11 mouse cellular contexts compared by ENCODE assay signal in the genomic region with DNA sequence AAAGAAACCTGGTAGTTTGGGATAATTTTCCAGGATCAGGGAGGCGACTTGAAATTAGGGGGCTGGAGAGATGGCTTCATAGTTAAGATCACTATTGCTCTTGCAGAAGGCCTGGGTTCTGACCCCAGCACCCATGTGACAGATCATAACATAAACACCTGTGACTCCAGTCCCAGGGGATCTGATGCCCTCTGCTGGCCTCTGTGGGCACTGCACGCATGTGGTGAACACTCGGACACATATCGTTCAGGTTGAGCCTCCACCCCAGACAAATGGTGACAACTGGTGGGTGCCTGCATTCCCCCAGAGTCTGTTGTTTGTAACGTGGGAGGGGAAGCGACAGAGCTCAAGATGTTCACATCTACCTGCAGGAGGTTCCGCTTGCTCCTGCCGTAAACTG. TPM values are rescaled to one million over a fixed set of nuclear protein-coding genes. Genes with fewer than 3 reads are reported as not detected.
DNase-seq lines count a peak whose midpoint lies in the region; ATAC-seq and TF ChIP-seq lines count a peak whose summit lies in the region.
"Had no signal": no experiment of that assay in that cellular context is flagged by ENCODE, and none has a peak within 500 bp of the region (broad histone marks: within the 10 kb centered on the region; RNA-seq: fewer than 3 reads in every experiment).

No protein-coding gene starts in this region.

- ATAC-seq in liver, embryonic 11.5 days (replicated peaks; ENCODE audit: low FRiP score) = no peak
- ATAC-seq in megakaryocyte progenitor cell, adult 5-6 weeks (replicated peaks; ENCODE audit: poor library complexity) = no peak

- no peak overlapping the region for H3K9ac ChIP-seq in liver, adult 2 months (ENCODE audit: low read depth, low read length)
- H3K9ac ChIP-seq in liver, embryonic 11.5 days (ENCODE audit: low read depth, low read length) = no peak overlapping the region
- H3K9ac ChIP-seq: hindbrain, embryonic 12.5 days had no signal

- no peaks in the 10 kb centered on the region; the same call in 1 of the 2 replicates for H3K79me2 ChIP-seq in liver, adult 2 months (ENCODE audit: control insufficient read depth, insufficient read depth, low read length)

- H3K36me3 ChIP-seq in liver, adult 2 months (ENCODE audit: control insufficient read depth, insufficient read depth, low read length) = no peaks in the 10 kb centered on the region
- peaks cover 15% of the 10 kb centered on the region for H3K36me3 ChIP-seq in liver, embryonic 11.5 days (ENCODE audit: control insufficient read depth, insufficient read depth, low read length)

- H3K4me1 ChIP-seq in cerebellum, adult 2 months (ENCODE audit: control insufficient read depth, insufficient read depth, low read length) = peaks cover 30% of the 10 kb centered on the region
- 0 out of 2 replicates have a peak, but pooled peaks cover 2% of the 10 kb centered on the region for H3K4me1 ChIP-seq in liver, adult 2 months (ENCODE audit: control insufficient read depth, insufficient read depth, low read length)
- H3K4me1 ChIP-seq in liver, embryonic 11.5 days (replicated peaks; ENCODE audit: control insufficient read depth, insufficient read depth, low read length) = peaks cover 27% of the 10 kb centered on the region

- no peak overlapping the region for H3K4me3 ChIP-seq in cerebellum, adult 2 months (replicated peaks; ENCODE audit: insufficient read depth, low read depth, low read length)
- H3K4me3 ChIP-seq in liver, adult 2 months (ENCODE audit: insufficient read depth, low read depth, low read length) = no peak overlapping the region
- no peak overlapping the region for H3K4me3 ChIP-seq in liver, embryonic 11.5 days (ENCODE audit: low read depth, low read length)
- H3K4me3 ChIP-seq: hindbrain, embryonic 12.5 days; midbrain, embryonic 10.5 days had no signal

- DNase-seq in cerebellum, adult 2 months = peak in 1 of 2 experiments; percentile 54
- no peak for DNase-seq in cerebellum, adult 8-10 months
- DNase-seq in liver, adult 2 months (ENCODE audit: extremely low read depth, low read depth, low spot score) = no peak
- DNase-seq in liver, embryonic 11.5 days (ENCODE audit: low spot score) = no peak
- peak; percentile 7 for DNase-seq in MEL-GATA-1-ER (ENCODE audit: extremely low read depth, low read depth)
- DNase-seq in spleen, postnatal 4 days (ENCODE audit: low spot score in 2 of 2) = peak; percentile 57 to 84
- DNase-seq in yolk sac, embryonic 10.5 days (ENCODE audit: low spot score) = no peak
- DNase-seq: retina, postnatal 1 day had no signal

- peak; percentile 49; the same call in 1 of the 2 replicates for TF ChIP-seq CTCF in cerebellum, adult 2 months (IDR thresholded peaks at IDR 0.05; ENCODE audit: borderline replicate concordance, insufficient read depth, low read depth, low read length)
- TF ChIP-seq CTCF in liver, adult 2 months (IDR thresholded peaks at IDR 0.05; ENCODE audit: low read depth, low read length) = peak; percentile 65

- H3K4me2 ChIP-seq in liver, embryonic 11.5 days = no peak overlapping the region
- H3K4me2 ChIP-seq: hindbrain, embryonic 12.5 days had no signal

- 94% methylated on average over 8 of the region's 8 CpGs for WGBS in cerebellum, adult 2 months
- 98% methylated on average over 8 of the region's 8 CpGs for WGBS in liver, adult 2 months
- WGBS in liver, embryonic 11.5 days = 90% methylated on average over 8 of the region's 8 CpGs

- H3K9me3 ChIP-seq in liver, embryonic 11.5 days (ENCODE audit: control insufficient read depth, low read length) = no peaks in the 10 kb centered on the region
- H3K9me3 ChIP-seq: hindbrain, embryonic 12.5 days; midbrain, embryonic 10.5 days had no signal

- no peaks in the 10 kb centered on the region for H3K27me3 ChIP-seq in cerebellum, adult 2 months (ENCODE audit: control insufficient read depth, insufficient read depth, low read length)
- H3K27me3 ChIP-seq in liver, adult 2 months (ENCODE audit: control insufficient read depth, insufficient read depth, low read length) = no peaks in the 10 kb centered on the region
- H3K27me3 ChIP-seq in liver, embryonic 11.5 days (replicated peaks; ENCODE audit: control insufficient read depth, insufficient read depth, low read length) = no peaks in the 10 kb centered on the region
- H3K27me3 ChIP-seq: hindbrain, embryonic 12.5 days had no signal

- peak overlapping the region; percentile 15; the same call in 1 of the 2 replicates for H3K27ac ChIP-seq in cerebellum, adult 2 months (ENCODE audit: insufficient read depth, low read length)
- H3K27ac ChIP-seq in liver, adult 2 months (replicated peaks; ENCODE audit: insufficient read depth, low read depth, low read length) = no peak overlapping the region
- no peak overlapping the region for H3K27ac ChIP-seq in liver, embryonic 11.5 days (ENCODE audit: low read depth, low read length)
- H3K27ac ChIP-seq: midbrain, embryonic 10.5 days had no signal

- no peak for TF ChIP-seq POLR2A in cerebellum, adult 2 months (IDR thresholded peaks at IDR 0.05; ENCODE audit: borderline replicate concordance, insufficient read depth, low read length)
- no peak for TF ChIP-seq POLR2A in liver, adult 2 months (IDR thresholded peaks at IDR 0.05; ENCODE audit: extremely low read depth, insufficient read depth, low read length)

RNA-seq across cellular contexts. Expression of gene Selplg, which starts 28.9 kb away (rescaled TPM):
- 12.0 and 13.6 TPM in 2 replicates for polyA plus RNA-seq in cerebellum, adult 2 months (2012; rRNA removed)
- 1.1 and 2.3 TPM in 2 replicates for total RNA-seq in liver, adult 2 months (2014; rRNA removed)
- polyA plus RNA-seq in liver, adult 2 months (2012; rRNA removed) = 5.4 and 6.2 TPM in 2 replicates
- polyA plus RNA-seq in liver, embryonic 11.5 days (2014; fragmentation: Nextera tagmentation; extraction: Ambion mirVana) = 17.1 and 17.8 TPM in 2 replicates
- total RNA-seq in megakaryocyte progenitor cell, adult 5-6 weeks (2015) = 244 and 245 TPM in 2 replicates
- total RNA-seq in megakaryocyte progenitor cell, adult 5-6 weeks (2017) = 82.0 and 99.0 TPM in 2 replicates

RNA-seq across cellular contexts. Expression of gene Coro1c, which starts 47.3 kb away (rescaled TPM):
- 90.2 and 94.1 TPM in 2 replicates for polyA plus RNA-seq in cerebellum, adult 2 months (2012; rRNA removed)
- total RNA-seq in liver, adult 2 months (2014; rRNA removed) = 11.8 and 14.0 TPM in 2 replicates
- 12.0 and 13.6 TPM in 2 replicates for polyA plus RNA-seq in liver, adult 2 months (2012; rRNA removed)
- polyA plus RNA-seq in liver, embryonic 11.5 days (2014; fragmentation: Nextera tagmentation; extraction: Ambion mirVana) = 122 and 137 TPM in 2 replicates
- 59.7 and 63.9 TPM in 2 replicates for total RNA-seq in megakaryocyte progenitor cell, adult 5-6 weeks (2015)
- 81.8 and 83.9 TPM in 2 replicates for total RNA-seq in megakaryocyte progenitor cell, adult 5-6 weeks (2017)

Comparison
In these comparisons a context has a peak if more than half of its experiments do, and no peak if none do; other contexts are left out.
1. DNase-seq: peak in MEL-GATA-1-ER (single experiment) and spleen, postnatal 4 days (2 of 2); none in cerebellum, adult 8-10 months (single experiment), liver, adult 2 months (single experiment), liver, embryonic 11.5 days (single experiment) and yolk sac, embryonic 10.5 days (single experiment).